Mouse (Mus musculus) heart, postnatal 0 days (tissue): ENCODE data around the gene Unc13b.
A peak's percentile ranks its signal among the peaks of the same experiment; 100 is the strongest.

Experiments used
- CTCF ChIP-seq: IDR thresholded peaks from 2 replicates; pipeline ENCODE4 v1.5.1; 2016; ENCODE audit warnings: antibody characterized with exemption, control low read depth, low read depth
- EP300 ChIP-seq: IDR thresholded peaks from 2 replicates; pipeline ENCODE4 v1.6.1; 2016; ENCODE audit warnings: antibody characterized with exemption, low read depth

GRCm38 (mm10) chr4:43244022-43244421 lies 185.3 kb downstream of the Unc13b start:
- TF ChIP-seq CTCF (peak; percentile 37), EP300 (no peak)
